Mouse (Mus musculus): Measurements from ENCODE around the gene Runx2. TPM values are rescaled to one million over a fixed set of nuclear protein-coding genes. Genes with fewer than 3 reads are reported as not detected.

Runx2 gene
- polyA plus RNA-seq, 1 experiment from 2014 or later = 2.0 TPM

DNA sequence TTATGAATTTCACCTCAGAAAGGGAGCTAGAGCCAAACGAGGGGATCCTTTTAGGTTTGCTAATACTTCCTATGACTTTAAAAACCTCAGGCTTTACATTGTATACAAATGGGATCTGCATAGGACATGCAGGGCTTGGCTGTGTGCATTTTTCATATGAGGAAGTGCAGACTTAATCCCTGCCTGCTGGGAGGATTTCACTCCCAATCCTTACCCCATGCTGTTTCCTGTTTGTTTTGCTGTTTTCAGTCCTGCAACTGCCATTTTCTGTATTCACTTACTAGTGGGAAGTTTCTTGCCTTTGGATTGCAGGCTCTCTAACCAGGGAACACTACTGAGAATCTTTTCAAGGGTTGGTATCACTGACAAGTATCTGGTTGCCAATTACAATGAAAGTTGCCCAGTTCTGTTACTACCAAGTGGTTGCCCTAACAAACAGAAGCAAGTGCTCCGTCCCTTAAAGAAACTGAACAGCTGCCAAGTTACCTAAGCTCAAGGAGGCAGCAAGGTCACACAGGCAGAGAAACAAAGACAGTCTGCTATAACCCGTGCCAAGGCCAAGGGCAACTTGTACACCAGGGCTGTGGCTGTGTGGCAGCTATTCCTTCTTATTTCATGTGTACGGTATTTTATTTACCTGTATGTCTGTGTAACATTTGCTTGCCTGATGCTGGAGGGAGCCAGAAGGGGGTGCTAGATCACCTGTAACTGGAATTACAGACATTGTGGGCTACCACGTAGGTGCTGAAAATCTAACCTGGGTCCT lies 25.4 kb downstream of the Runx2 start:
- WGBS = 73% methylated on average over 5 of the region's 5 CpGs
- Histone ChIP-seq H3K9me3 (no peaks in the 10 kb centered on the region), H3K4me3 (no peak overlapping the region), H3K27ac (replicated peaks) (no peak overlapping the region), H3K27me3 (replicated peaks; ENCODE audit: low read depth, poor library complexity, severe bottlenecking) (no peaks in the 10 kb centered on the region), H3K4me1 (peaks cover 4% of the 10 kb centered on the region; the same call in 1 of the 2 replicates), H3K36me3 (replicated peaks) (peaks cover 13% of the 10 kb centered on the region)
- no peak for DNase-seq (ENCODE audit: low spot score)

DNA sequence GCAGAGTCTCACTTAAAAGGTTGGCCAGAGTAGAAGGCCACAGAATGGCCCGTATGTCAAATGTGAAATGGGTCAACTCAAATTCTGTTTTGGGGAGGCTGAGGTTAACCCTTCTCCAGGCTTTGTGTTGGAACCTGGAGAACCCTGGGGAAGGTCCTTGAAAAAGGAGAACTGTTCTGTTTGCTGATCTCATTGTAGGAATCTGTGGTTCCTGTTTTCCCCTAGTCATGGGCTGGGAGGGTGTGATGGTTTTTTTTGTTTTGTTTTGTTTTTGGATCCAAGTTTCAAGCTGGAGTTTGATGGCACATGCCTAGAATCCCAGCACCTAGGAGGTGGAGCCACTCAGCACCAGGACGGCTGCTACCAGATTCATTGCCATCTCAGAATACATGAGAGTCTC lies 31.5 kb downstream of the Runx2 start:
- H3K27ac ChIP-seq (replicated peaks) = no peak overlapping the region
- peaks cover 6% of the 10 kb centered on the region for H3K4me1 ChIP-seq
- H3K36me3 ChIP-seq (replicated peaks) = no peaks in the 10 kb centered on the region
- H3K9me3 ChIP-seq = no peaks in the 10 kb centered on the region
- no peak for DNase-seq (ENCODE audit: low spot score)
- no peak overlapping the region for H3K4me3 ChIP-seq
- WGBS = 78% methylated on average over 2 of the region's 2 CpGs
- H3K27me3 ChIP-seq (replicated peaks; ENCODE audit: low read depth, poor library complexity, severe bottlenecking) = no peaks in the 10 kb centered on the region

DNA sequence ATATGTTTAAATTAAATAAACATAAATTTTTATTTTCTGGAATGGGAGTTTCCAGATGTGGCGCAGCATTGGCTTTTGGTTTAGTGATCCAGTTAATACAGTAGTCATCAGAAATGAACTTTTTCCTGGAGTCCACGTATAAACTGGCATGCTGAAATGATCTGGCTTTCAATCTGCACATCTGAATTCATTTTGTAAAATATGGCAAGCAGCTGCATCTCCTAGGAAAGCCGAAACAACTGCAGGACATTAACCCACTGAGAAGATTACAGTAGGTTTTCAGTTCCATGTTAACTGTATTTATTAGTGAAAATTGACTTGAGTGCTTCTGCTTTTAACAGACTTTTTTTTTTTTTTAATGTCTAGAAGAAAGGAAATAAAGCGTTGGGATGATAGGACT lies 32.2 kb downstream of the Runx2 start:
- H3K9me3 ChIP-seq = no peaks in the 10 kb centered on the region
- no peak overlapping the region for H3K4me3 ChIP-seq
- no peak overlapping the region for H3K27ac ChIP-seq (replicated peaks)
- peaks cover 11% of the 10 kb centered on the region for H3K4me1 ChIP-seq
- 82% methylated on average over 4 of the region's 4 CpGs for WGBS
- H3K36me3 ChIP-seq (replicated peaks) = no peaks in the 10 kb centered on the region
- H3K27me3 ChIP-seq (replicated peaks; ENCODE audit: low read depth, poor library complexity, severe bottlenecking) = no peaks in the 10 kb centered on the region
- DNase-seq (ENCODE audit: low spot score) = no peak

DNA sequence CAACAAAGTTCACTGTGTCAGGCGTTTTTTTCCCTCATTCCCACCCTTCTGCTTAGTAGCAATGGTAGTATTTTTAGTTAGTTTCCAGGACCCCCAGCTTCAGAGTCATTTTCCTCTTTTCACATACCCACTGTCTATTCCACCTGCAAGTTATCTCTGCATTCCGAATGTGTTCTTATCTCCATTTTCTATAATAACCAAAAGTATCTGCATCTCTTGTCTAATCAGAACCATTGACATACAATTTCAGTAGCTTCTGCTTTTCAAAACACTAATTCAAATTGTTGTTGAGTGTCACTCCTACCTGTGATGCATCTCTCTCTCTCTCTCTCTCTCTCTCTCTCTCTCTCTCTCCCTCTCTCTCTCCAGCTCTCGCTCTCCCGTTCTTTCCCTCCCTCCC lies 34.2 kb downstream of the Runx2 start:
- H3K4me1 ChIP-seq = peaks cover 16% of the 10 kb centered on the region
- no peaks in the 10 kb centered on the region for H3K9me3 ChIP-seq
- no peaks in the 10 kb centered on the region for H3K36me3 ChIP-seq (replicated peaks)
- 65% methylated on average over 4 of the region's 4 CpGs for WGBS
- H3K4me3 ChIP-seq = no peak overlapping the region
- no peak overlapping the region for H3K27ac ChIP-seq (replicated peaks)
- DNase-seq (ENCODE audit: low spot score) = no peak
- H3K27me3 ChIP-seq (replicated peaks; ENCODE audit: low read depth, poor library complexity, severe bottlenecking) = no peaks in the 10 kb centered on the region

GRCm38 (mm10) chr17:44778141-44778540 lies 36.5 kb downstream of the Runx2 start:
- Histone ChIP-seq H3K4me1 (peaks cover 12% of the 10 kb centered on the region), H3K36me3 (replicated peaks) (no peaks in the 10 kb centered on the region), H3K9me3 (no peaks in the 10 kb centered on the region), H3K27me3 (replicated peaks; ENCODE audit: low read depth, poor library complexity, severe bottlenecking) (no peaks in the 10 kb centered on the region), H3K4me3 (peak overlapping the region; percentile 87), H3K27ac (replicated peaks) (no peak overlapping the region)
- WGBS = 74% methylated on average over 5 of the region's 5 CpGs
- DNase-seq (ENCODE audit: low spot score) = no peak

DNA sequence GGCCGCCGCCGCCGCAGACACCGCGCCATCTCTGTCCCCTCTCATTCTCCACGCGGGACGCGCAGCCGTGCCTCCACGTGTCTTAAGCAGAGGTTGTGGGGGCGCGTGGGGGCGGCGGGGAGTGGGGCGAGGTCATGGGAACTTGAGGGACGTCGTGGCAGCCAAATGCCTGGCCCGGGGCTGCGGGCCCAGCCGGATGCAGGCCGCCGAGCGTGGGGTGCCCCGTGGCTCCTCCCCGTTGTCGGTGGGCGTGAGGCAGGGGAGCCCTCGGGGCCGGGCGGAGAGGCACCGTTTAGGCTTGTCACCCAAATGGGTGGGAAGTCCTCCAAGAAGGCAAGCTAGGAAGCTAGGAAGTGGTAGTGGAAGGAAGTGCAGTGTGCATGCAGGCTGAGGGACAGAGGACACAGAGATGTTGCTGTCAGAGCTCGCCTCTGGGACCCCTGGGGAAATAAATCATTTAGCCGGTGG lies 37.2 kb downstream of the Runx2 start:
- Histone ChIP-seq H3K4me3 (peak overlapping the region; percentile 87), H3K4me1 (peaks cover 12% of the 10 kb centered on the region), H3K9me3 (no peaks in the 10 kb centered on the region), H3K27me3 (replicated peaks; ENCODE audit: low read depth, poor library complexity, severe bottlenecking) (no peaks in the 10 kb centered on the region), H3K27ac (replicated peaks) (peak overlapping the region; percentile 97), H3K36me3 (replicated peaks) (no peaks in the 10 kb centered on the region)
- DNase-seq (ENCODE audit: low spot score) = peak; percentile 79
- under 1% methylated on average over 35 of the region's 35 CpGs for WGBS

- Histone ChIP-seq H3K27me3 (replicated peaks; ENCODE audit: low read depth, poor library complexity, severe bottlenecking) (no peaks in the 10 kb centered on the region), H3K4me1 (peaks cover 12% of the 10 kb centered on the region), H3K36me3 (replicated peaks) (no peaks in the 10 kb centered on the region), H3K27ac (replicated peaks) (peak within 1 kb of the TSS; percentile 97), H3K9me3 (no peaks in the 10 kb centered on the region), H3K4me3 (peak within 1 kb of the TSS; percentile 87)
- DNase-seq (ENCODE audit: low spot score) = peak; percentile 98
- WGBS = under 1% methylated on average over 40 of the region's 40 CpGs
Observed at GRCm38 (mm10) chr17:44776738-44777270, 37.8 kb downstream of the Runx2 start, which contains the start of gene Supt3. Gene Supt3 (plus strand): TSS chr17:44777152.

- Histone ChIP-seq H3K4me3 (no peak overlapping the region), H3K36me3 (replicated peaks) (no peaks in the 10 kb centered on the region), H3K27me3 (replicated peaks; ENCODE audit: low read depth, poor library complexity, severe bottlenecking) (no peaks in the 10 kb centered on the region), H3K4me1 (peaks cover 17% of the 10 kb centered on the region), H3K9me3 (no peaks in the 10 kb centered on the region), H3K27ac (replicated peaks) (no peak overlapping the region)
- 87% methylated on average over 2 of the region's 2 CpGs for WGBS
- no peak for DNase-seq (ENCODE audit: low spot score)
Observed at GRCm38 (mm10) chr17:44772576-44772975, 42.0 kb downstream of the Runx2 start.

- Histone ChIP-seq H3K4me3 (no peak overlapping the region), H3K36me3 (replicated peaks) (no peaks in the 10 kb centered on the region), H3K9me3 (no peaks in the 10 kb centered on the region), H3K27me3 (replicated peaks; ENCODE audit: low read depth, poor library complexity, severe bottlenecking) (no peaks in the 10 kb centered on the region), H3K4me1 (peaks cover 12% of the 10 kb centered on the region), H3K27ac (replicated peaks) (no peak overlapping the region)
- no peak for DNase-seq (ENCODE audit: low spot score)
- 92% methylated on average over 2 of the region's 2 CpGs for WGBS
Observed at GRCm38 (mm10) chr17:44770871-44771270, 43.7 kb downstream of the Runx2 start.

- peak; percentile 44 for DNase-seq (ENCODE audit: low spot score)
- no peak overlapping the region for H3K4me3 ChIP-seq
- WGBS = 20% methylated on average over 5 of the region's 5 CpGs
- H3K36me3 ChIP-seq (replicated peaks) = no peaks in the 10 kb centered on the region
- H3K27me3 ChIP-seq (replicated peaks; ENCODE audit: low read depth, poor library complexity, severe bottlenecking) = no peaks in the 10 kb centered on the region
- H3K9me3 ChIP-seq = no peaks in the 10 kb centered on the region
- no peak overlapping the region for H3K27ac ChIP-seq (replicated peaks)
- peaks cover 12% of the 10 kb centered on the region for H3K4me1 ChIP-seq
Observed at GRCm38 (mm10) chr17:44768522-44768921, 46.1 kb downstream of the Runx2 start.

DNA sequence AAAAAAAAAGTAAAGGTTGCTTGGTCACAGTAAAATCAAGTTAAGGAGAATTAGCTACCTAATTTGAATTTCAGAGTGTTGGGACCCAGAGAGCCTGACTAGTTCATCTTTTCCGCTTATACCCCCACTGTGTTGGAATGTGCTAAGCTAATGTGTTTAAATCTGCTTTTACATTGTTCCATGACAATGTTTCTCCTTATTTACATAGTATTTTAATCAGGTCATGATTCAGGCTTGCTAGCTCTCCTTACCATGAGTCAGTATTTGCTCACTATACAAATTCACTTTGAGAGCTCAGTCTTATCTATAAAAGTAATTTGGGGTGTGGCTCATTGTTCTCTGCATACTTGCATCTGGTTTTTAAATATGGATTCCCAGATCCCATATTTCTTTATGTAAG lies 47.2 kb downstream of the Runx2 start:
- Histone ChIP-seq H3K36me3 (replicated peaks) (no peaks in the 10 kb centered on the region), H3K4me3 (no peak overlapping the region), H3K27ac (replicated peaks) (no peak overlapping the region), H3K9me3 (no peaks in the 10 kb centered on the region), H3K27me3 (replicated peaks; ENCODE audit: low read depth, poor library complexity, severe bottlenecking) (no peaks in the 10 kb centered on the region), H3K4me1 (peaks cover 12% of the 10 kb centered on the region)
- 91% methylated on average over 1 of the region's 1 CpGs for WGBS
- no peak for DNase-seq (ENCODE audit: low spot score)

DNA sequence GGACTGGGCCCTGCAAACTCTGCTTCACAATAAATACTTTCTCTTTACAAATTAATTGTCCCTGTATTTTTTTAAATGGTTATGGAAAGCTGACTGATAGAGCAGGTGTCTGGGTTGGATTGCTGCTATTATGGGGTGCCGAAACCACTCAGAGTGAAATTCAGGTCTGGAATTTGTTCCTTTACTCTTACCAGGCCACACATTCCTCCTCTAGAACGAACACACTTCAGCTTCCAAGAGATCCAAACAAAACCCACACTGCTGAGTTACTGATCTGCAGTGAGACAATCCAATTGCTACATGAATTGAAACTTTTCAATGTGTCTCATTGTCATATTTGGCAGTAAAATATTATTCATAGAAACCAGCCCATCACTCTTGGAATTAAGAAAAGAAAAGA lies 47.6 kb downstream of the Runx2 start:
- Histone ChIP-seq H3K27ac (replicated peaks) (no peak overlapping the region), H3K36me3 (replicated peaks) (no peaks in the 10 kb centered on the region), H3K9me3 (no peaks in the 10 kb centered on the region), H3K4me1 (peaks cover 12% of the 10 kb centered on the region), H3K4me3 (no peak overlapping the region), H3K27me3 (replicated peaks; ENCODE audit: low read depth, poor library complexity, severe bottlenecking) (no peaks in the 10 kb centered on the region)
- no peak for DNase-seq (ENCODE audit: low spot score)
- 67% methylated on average over 2 of the region's 2 CpGs for WGBS

- Histone ChIP-seq H3K36me3 (replicated peaks) (no peaks in the 10 kb centered on the region), H3K27me3 (replicated peaks; ENCODE audit: low read depth, poor library complexity, severe bottlenecking) (no peaks in the 10 kb centered on the region), H3K27ac (replicated peaks) (no peak overlapping the region), H3K9me3 (no peaks in the 10 kb centered on the region), H3K4me1 (peaks cover 12% of the 10 kb centered on the region), H3K4me3 (no peak overlapping the region)
- no peak for DNase-seq (ENCODE audit: low spot score)
- 88% methylated on average over 11 of the region's 11 CpGs for WGBS
Observed at GRCm38 (mm10) chr17:44766318-44766717, 48.3 kb downstream of the Runx2 start.

Measured in embryonic facial prominence, embryonic 10.5 days (tissue).